Mouse (Mus musculus) olfactory bulb, adult 2 months (tissue): ENCODE results near the gene Dtymk. TPM values are rescaled to one million over a fixed set of nuclear protein-coding genes. Genes with fewer than 3 reads are reported as not detected.

ENCODE experiments used
- H3K27ac ChIP-seq: fragments of 200-500 bp; 2 replicates; pipeline ENCODE4 v1.5.1; 2012; ENCODE audit warnings: low read depth, low read length; ENCODE audit not compliant: insufficient read depth
- H3K4me1 ChIP-seq: fragments of 200-500 bp; 2 replicates; pipeline ENCODE4 v1.6.1; 2012; ENCODE audit warnings: low read length; ENCODE audit not compliant: control insufficient read depth, insufficient read depth
- H3K4me3 ChIP-seq: fragments of 200-500 bp; 2 replicates; pipeline ENCODE4 v1.5.1; 2012; ENCODE audit warnings: mild to moderate bottlenecking, low read depth, low read length, moderate library complexity; ENCODE audit not compliant: insufficient read depth
- CTCF ChIP-seq: fragments of 200-500 bp; IDR thresholded peaks from 2 replicates; pipeline ENCODE4 v1.5.1; 2012; ENCODE audit warnings: low read depth, mild to moderate bottlenecking, low read length, moderate library complexity; ENCODE audit not compliant: insufficient read depth
- POLR2A ChIP-seq: fragments of 200-500 bp; IDR thresholded peaks from 2 replicates; pipeline ENCODE4 v1.6.1; 2012; ENCODE audit warnings: mild to moderate bottlenecking, low read depth, low read length, moderate library complexity; ENCODE audit not compliant: insufficient read depth
- WGBS: fragments of 180-500 bp; shearing (Covaris S2); methylation state at CpG from one replicate; pipeline ENCODE4 v1.1.7; 2018; 5-methylcytosine and 5-hydroxymethylcytosine counted together
- polyA plus RNA-seq: library from polyadenylated mRNA; stranded (reverse); fragments of >200 nt; gene quantifications from 2 replicates; pipeline ENCODE4 v1.2.4, GENCODE M21; 2012; ENCODE audit warnings: low replicate concordance; ENCODE audit not compliant: missing spikeins, insufficient read depth, insufficient read length

Dtymk gene
- polyA plus RNA-seq, 1 experiment: not detected

DNA sequence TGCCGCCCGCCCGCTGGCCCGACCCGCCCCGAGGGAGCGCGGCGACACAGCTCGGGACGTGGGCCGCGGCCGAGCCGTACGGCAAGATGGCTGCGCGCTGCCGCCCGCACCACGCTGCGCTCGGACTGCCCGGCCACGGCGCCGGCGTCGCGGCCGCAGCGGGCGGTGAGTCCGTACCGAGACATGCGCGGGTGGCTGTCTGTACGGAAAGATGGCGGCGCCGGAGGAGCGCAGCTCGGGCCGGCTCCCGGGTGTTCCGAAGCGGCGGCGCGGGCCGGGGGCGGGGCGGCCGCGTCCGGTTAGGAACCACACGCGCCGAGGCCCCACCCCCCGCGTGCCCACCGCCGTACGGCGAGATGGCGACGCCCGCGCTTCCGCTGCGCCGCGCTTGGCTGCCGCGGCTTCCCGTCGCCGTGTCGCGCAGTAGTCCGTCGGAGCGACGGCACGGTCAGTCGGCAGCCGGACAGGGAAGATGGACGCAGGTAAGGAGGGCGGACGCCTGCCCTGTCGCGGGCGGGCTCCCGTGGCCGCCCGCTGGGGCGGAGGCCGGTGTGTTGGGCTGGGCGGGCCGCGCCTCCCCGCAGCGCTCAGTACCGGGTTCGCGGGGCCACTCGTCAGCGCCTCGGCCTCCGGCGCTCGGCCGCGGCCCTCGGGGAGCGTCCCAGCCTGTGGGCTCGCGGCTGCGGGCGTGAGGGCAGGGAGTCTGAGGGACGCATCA, 47.0 kb downstream of the Dtymk start, which contains the start of gene Thap4:
TSS of gene Thap4 (minus strand) at position 292 of the 718 bp plus-strand sequence.
- under 1% methylated on average over 121 of the region's 121 CpGs for WGBS
- H3K4me3 ChIP-seq: peak within 1 kb of the TSS; percentile 89
- H3K4me1 ChIP-seq: 0 out of 2 replicates have a peak, but pooled peaks cover 5% of the 10 kb centered on the region
- H3K27ac ChIP-seq: no peak within 1 kb of the TSS
- TF ChIP-seq POLR2A: peak; percentile 61
- no peak for TF ChIP-seq CTCF

DNA sequence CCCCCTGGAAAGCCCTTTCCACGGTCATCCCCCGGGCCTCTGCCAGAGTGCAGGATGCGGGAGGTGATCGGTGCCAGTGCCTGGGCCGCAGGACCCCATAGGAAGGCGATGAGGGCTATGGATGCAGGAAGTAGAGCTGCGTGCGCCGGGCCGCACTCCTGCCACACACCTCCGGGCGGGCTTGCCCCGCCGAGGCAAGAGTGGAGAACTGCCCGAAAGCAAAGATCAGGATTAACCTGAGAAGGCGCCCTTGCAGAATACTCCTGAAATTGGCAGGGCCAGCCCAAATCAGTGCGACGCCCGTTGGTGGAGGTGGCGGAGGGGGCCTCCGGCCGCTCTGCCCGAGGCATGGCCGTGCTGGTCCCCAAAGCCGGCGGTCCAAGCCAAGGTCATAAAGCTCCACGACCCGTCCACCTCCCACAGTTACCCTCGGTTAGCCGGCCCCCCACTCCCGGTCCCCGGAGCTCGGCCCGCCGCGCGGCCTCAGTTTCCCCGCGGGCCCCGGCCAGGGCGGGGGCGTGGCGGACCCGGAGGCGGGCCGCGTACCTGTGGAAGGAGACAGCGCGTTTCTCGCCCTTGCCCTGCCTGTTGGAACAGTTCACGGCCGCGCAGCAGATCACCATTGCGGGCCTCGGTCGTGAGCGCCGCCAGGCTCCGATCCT, 47.7 kb downstream of the Dtymk start:
- peak overlapping the region; percentile 89 for H3K4me3 ChIP-seq
- H3K4me1 ChIP-seq: 0 out of 2 replicates have a peak, but pooled peaks cover 5% of the 10 kb centered on the region
- H3K27ac ChIP-seq: no peak overlapping the region
- under 1% methylated on average over 59 of the region's 59 CpGs for WGBS
- no peak for TF ChIP-seq CTCF
- no peak for TF ChIP-seq POLR2A

DNA sequence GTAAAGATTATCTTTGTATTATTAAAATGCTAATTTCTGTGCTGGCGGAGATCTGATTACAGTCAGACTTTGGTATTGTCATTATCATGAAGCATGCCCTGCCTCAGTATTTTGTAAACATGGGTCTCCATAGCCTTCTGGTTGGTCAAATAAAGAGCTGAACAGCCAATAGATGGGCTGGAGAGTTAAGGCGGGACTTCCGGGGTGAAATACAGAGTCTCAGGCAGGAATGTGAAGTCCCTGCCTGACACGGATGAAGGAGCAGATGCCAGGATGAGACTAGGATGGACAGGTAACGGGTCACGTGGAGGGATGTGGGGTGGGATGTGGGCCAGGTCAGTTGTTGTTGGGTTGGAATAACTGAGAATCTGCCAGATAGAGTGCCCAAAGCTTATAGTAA, 50.4 kb downstream of the Dtymk start, which contains the start of gene Atg4b:
TSS of gene Atg4b (plus strand) at position 211 of the 400 bp plus-strand sequence.
- WGBS: 85% methylated on average over 6 of the region's 6 CpGs
- peaks cover 3% of the 10 kb centered on the region; the same call in 1 of the 2 replicates for H3K4me1 ChIP-seq
- H3K27ac ChIP-seq: no peak within 1 kb of the TSS
- no peak within 1 kb of the TSS for H3K4me3 ChIP-seq
- TF ChIP-seq CTCF (no peak), POLR2A (no peak)

DNA sequence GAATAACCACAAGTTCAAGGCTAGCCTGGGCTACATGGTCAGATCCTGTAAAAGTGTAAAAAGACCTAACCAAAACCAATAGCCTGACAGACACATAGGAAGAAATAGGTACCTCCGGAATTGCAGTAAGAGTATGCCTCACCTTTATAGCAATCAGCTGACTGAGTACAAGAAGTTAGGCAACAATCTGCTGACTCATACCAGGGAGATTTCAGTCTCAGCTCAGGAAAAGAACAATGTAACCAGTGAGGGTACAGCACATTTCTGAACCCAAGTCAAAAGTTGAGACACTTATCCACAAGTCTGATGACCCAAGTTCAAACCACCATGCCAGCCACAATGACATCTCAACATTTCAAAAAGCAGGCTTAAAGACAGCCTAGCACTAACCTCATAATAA, 53.2 kb downstream of the Dtymk start:
- no peak overlapping the region for H3K4me3 ChIP-seq
- TF ChIP-seq CTCF (no peak), POLR2A (no peak)
- 86% methylated on average over 1 of the region's 1 CpGs for WGBS
- H3K27ac ChIP-seq: no peak overlapping the region
- H3K4me1 ChIP-seq: peaks cover 4% of the 10 kb centered on the region; the same call in 1 of the 2 replicates

DNA sequence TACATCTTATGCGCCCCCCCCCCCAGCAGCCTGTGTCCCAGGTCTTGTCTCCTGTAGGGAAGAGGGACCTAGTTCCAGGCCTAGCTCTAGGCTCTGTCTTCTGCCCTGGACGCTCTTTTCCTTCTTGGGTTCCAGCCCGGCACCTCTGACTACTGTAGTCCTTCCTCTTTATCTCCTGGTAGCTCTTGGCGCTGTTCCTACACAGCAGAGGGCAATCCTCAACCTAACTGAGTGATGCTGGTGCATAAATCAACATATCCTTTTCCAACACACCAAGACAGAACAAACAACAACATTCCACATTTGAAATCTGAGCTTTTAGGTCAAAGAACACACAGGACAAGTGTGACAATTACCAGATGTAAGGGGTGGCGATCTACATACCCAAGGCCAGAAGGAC, 55.6 kb downstream of the Dtymk start:
- Histone ChIP-seq H3K27ac (no peak overlapping the region), H3K4me1 (peaks cover 4% of the 10 kb centered on the region; the same call in 1 of the 2 replicates), H3K4me3 (no peak overlapping the region)
- 89% methylated on average over 5 of the region's 5 CpGs for WGBS
- TF ChIP-seq CTCF (no peak), POLR2A (no peak)

DNA sequence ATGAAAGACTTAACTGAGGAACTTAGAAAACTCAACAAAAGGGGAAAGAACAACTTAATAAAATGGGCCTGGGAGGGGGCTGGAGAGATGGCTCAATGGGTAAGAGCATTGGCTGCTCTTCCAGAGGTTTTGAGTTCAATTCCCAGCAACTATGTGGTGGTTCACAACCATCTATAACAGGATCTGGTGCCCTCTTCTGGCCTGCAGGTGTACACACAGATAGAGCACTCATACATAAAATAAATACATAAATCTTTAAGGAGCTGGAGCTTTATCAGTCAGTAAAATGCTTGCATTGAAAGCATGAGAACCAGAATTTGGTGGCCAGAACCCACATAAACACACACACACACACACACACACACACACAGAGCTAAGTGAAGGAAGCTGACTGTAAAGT, 58.8 kb downstream of the Dtymk start:
- H3K27ac ChIP-seq: no peak overlapping the region
- H3K4me3 ChIP-seq: no peak overlapping the region
- H3K4me1 ChIP-seq: peaks cover 7% of the 10 kb centered on the region
- TF ChIP-seq POLR2A: no peak
- TF ChIP-seq CTCF: no peak

Other genes with a start within 250 kb of the Dtymk start
- gene Stk25, start 143.3 kb downstream of the Dtymk start, polyA plus RNA-seq: not detected in 2 replicates
- not detected in 2 replicates for gene Bok, start 116.3 kb downstream of the Dtymk start, polyA plus RNA-seq
- not detected in 2 replicates for gene Atg4b, start 50.4 kb downstream of the Dtymk start, polyA plus RNA-seq
- not detected in 2 replicates for gene Thap4, start 47.1 kb downstream of the Dtymk start, polyA plus RNA-seq
- not detected in 2 replicates for gene Ing5, start 2.0 kb upstream of the Dtymk start, polyA plus RNA-seq
- not detected in 2 replicates for gene D2hgdh, start 23.0 kb upstream of the Dtymk start, polyA plus RNA-seq
- not detected in 2 replicates for gene Gal3st2, start 59.4 kb upstream of the Dtymk start, polyA plus RNA-seq
- not detected in 2 replicates for gene Gal3st2b, start 116.4 kb upstream of the Dtymk start, polyA plus RNA-seq
- gene Gal3st2c, start 188.6 kb upstream of the Dtymk start, polyA plus RNA-seq: not detected in 2 replicates
- not detected in 2 replicates for gene Neu4, start 218.5 kb upstream of the Dtymk start, polyA plus RNA-seq